Mouse (Mus musculus) layer of hippocampus, adult 9-11 months (tissue): ENCODE data around the gene 1810037I17Rik.
A peak's percentile ranks its signal among the peaks of the same experiment; 100 is the strongest.
"Not testable (repeated sequence)": the region's sequence is repeated elsewhere in the genome, so short reads cannot be mapped to it uniquely, and the experiment has no call there.

Experiments
- DNase-seq: peaks from one replicate; pipeline ENCODE4 v3.0.0; 2022

Gene 1810037I17Rik

DNA sequence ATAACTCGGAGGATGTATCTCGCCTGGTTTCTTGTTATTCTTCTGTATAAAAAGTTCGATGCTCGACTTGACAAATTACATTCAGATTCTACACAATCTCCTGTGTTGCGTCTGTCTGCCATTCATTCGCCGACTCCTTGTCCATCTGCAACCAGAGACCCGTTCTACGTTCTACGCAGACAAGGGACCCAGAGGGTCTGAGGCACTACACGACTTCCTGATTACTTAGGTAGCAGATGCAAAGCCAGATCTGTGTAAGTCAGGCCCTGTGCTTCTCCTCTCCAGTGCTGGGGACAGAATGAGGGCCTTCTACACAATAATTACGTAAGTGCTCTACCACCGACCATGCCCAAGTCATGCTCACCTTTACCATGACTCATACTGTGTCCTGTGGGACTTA lies 13.2 kb downstream of the 1810037I17Rik start:
- DNase-seq, result not testable (repeated sequence)

DNA sequence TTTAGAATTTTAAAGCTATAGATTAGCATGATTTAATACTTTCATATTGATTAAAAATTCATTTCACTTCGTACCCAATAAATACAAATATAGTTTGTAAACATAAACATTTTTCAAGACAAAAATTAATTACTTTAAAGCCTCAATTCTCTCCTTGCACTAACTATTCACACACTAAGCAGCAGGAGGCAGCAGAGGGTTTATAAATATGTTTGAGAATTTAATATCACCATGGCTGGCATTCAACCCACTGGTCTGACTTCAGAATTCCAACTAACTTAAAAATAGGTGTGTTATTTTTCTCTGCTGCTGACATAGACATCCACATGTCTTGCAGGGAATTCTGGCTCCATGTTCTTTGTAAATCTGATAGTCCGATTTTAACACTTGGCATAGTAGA lies 15.2 kb downstream of the 1810037I17Rik start:
- peak; percentile 14 for DNase-seq

DNA sequence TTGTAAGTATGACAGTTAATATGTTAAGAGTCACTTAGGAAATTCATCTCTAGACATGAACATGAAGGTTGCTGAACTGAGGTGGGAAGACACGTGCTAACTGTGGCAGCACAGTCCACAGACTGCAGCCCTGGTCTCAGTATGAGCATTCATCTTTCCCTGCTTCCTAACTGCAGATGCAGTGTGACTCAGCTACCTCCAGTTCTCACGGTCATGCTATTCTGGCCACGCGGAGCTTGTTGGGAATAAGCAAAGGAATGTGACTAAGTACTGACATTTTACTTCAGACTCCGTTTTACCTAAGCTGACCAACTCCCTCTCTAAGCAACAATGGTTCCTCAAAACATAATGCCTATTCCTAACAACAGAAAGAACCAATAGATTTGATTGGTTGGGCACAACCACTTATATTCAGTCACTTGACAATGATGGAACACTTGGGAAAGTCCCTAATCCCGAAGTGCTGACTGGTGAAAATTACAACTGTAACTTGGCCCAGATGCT lies 19.4 kb downstream of the 1810037I17Rik start:
- DNase-seq, result no peak

- DNase-seq, result no peak
Observed at GRCm38 (mm10) chr3:122950129-122950528, 26.1 kb downstream of the 1810037I17Rik start.

GRCm38 (mm10) chr3:122964301-122964700 lies 40.3 kb downstream of the 1810037I17Rik start:
- no peak for DNase-seq

GRCm38 (mm10) chr3:122968391-122968790 lies 44.4 kb downstream of the 1810037I17Rik start:
- no peak for DNase-seq

DNA sequence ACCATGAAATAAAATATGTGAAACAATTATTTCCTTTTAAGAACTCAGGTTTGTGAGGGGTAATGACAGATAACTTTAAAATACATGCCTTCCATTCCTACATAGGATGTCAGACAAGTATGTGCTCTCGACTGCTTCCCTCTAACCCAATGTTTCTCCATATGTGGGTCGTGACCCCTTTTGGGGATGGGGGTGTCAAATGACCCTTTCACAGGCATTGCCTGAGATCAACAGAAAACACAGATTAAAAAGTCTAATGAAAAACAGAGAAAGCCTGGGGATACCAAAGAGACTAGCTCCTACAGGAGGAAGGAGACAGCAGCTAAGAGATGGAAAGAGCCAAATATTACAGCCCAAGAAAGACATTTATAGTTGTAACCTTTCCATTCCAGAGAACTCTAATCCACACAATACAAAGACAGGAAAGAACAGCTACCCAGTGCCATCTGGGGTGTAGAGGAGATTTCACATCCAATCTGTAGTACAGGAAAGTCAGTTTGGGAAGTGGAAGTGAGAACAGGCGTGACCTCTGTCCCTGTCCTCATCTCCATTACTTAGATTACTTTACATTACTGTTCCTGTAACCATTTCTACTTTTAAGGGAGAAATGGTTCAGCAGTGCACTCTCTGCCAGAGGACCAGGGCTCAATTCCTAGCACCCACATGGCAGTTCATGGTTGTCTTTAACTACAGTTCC lies 48.3 kb downstream of the 1810037I17Rik start:
- no peak for DNase-seq

DNA sequence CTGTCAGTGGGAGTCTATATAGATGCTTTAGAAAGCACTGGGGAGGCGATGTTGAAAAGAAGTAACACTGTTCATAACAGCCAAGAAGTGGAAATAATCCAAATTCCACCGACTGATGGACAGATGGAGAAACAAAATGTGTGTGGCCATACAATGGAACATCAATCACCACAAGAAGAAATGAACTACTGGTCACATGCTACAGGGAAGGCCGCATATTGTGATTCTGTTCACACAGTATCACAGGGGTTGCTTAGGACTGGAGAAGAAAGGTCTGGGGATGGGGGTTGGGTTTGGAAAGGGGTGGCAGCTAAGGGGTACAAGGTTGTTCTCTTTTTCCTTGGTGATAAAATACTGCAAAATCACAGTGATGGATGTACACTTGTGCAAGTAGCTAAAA lies 50.8 kb downstream of the 1810037I17Rik start:
- DNase-seq, result no peak

DNA sequence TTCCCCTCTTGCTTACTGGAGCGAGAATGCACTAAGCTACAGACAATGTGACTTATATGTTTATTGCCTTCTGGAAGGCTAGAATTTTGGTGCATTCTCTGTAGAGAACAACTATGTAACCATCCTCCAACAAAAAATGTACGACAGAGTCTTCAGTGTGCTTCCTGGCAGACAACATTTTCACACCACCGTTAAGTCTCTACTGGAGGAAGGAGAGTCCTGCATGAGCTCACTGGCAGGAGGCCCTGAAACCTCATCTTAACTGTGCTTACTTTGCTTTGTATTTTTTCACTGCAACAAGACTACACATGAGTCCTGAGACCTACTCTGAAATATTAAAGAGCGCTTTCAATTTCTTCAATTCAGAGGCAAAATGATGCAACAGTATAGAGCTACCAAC lies 51.4 kb downstream of the 1810037I17Rik start:
- no peak for DNase-seq
